Comparison of ENCODE assay signal across 8 mouse cellular contexts in genomic region chr19:44295741-44296140, GRCm38 (mm10). TPM values are rescaled to one million over a fixed set of nuclear protein-coding genes. Genes with fewer than 3 reads are reported as not detected.
DNase-seq lines count a peak whose midpoint lies in the region; ATAC-seq and TF ChIP-seq lines count a peak whose summit lies in the region.

No protein-coding gene starts in this region.

- ATAC-seq in hematopoietic stem cell, adult 5-6 weeks (replicated peaks in 1 of 2; ENCODE audit: insufficient read depth in 1 of 2, low FRiP score in 2 of 2, low TSS enrichment in 1 of 2, low read depth in 1 of 2, poor library complexity in 2 of 2, severe bottlenecking in 2 of 2), result peak; percentile 40 to 59; a peak in 3 of 4 replicates
- peak; percentile 13; the same call in 1 of the 2 replicates for ATAC-seq in lung, embryonic 16.5 days (ENCODE audit: low read depth)

- no peaks in the 10 kb centered on the region for H3K27me3 ChIP-seq in cerebellum, adult 2 months (ENCODE audit: control insufficient read depth, insufficient read depth, low read length)
- no peaks in the 10 kb centered on the region for H3K27me3 ChIP-seq in lung, embryonic 16.5 days (ENCODE audit: control insufficient read depth, insufficient read depth, low read depth, low read length)

- peak overlapping the region; percentile 73; the same call in 1 of the 2 replicates for H3K9ac ChIP-seq in ES-E14 (ENCODE audit: insufficient read depth, low read depth, low read length, poor library complexity, severe bottlenecking)
- peak overlapping the region; percentile 92 for H3K9ac ChIP-seq in lung, embryonic 16.5 days (ENCODE audit: low read length)

- no peak for TF ChIP-seq POLR2A in cerebellum, adult 2 months (IDR thresholded peaks at IDR 0.05; ENCODE audit: borderline replicate concordance, insufficient read depth, low read length)

- peaks cover 0 to 30% of the 10 kb centered on the region in 2 experiments; a peak in 3 of 4 replicates for H3K4me1 ChIP-seq in ES-E14 (ENCODE audit: control insufficient read depth in 2 of 2, insufficient read depth in 2 of 2, low read length in 2 of 2, poor library complexity in 1 of 2)
- peaks cover 36% of the 10 kb centered on the region for H3K4me1 ChIP-seq in cerebellum, adult 2 months (ENCODE audit: control insufficient read depth, insufficient read depth, low read length)
- H3K4me1 ChIP-seq in lung, embryonic 16.5 days (replicated peaks; ENCODE audit: control insufficient read depth, insufficient read depth, low read length), result peaks cover 63% of the 10 kb centered on the region

- no peaks in the 10 kb centered on the region for H3K9me3 ChIP-seq in ES-E14 (ENCODE audit: control insufficient read depth, insufficient read depth, low read depth, low read length)
- no peaks in the 10 kb centered on the region for H3K9me3 ChIP-seq in lung, embryonic 16.5 days (ENCODE audit: control insufficient read depth, low read length)

- H3K36me3 ChIP-seq in ES-E14 (ENCODE audit: control insufficient read depth, insufficient read depth, low read length, poor library complexity, severe bottlenecking), result peaks cover 59% of the 10 kb centered on the region
- H3K36me3 ChIP-seq in lung, embryonic 16.5 days (ENCODE audit: control insufficient read depth, insufficient read depth, low read length), result peaks cover 26% of the 10 kb centered on the region

- peak overlapping the region; percentile 96 for H3K4me2 ChIP-seq in lung, embryonic 16.5 days (ENCODE audit: low read depth, low read length)

- in situ Hi-C loops in ES-E14 (cut with MboI; ENCODE audit: low sequenced_read_pairs in 2 of 2, unreplicated experiment in 2 of 2), result loop anchor here in 1 of 2 experiments (5.0 kb wide), 1 partner anchor 48 kb away; no protein-coding TSS in a partner anchor

- TF ChIP-seq CTCF in cerebellum, adult 2 months (IDR thresholded peaks at IDR 0.05; ENCODE audit: borderline replicate concordance, insufficient read depth, low read depth, low read length), result peak; percentile 100

- WGBS in cerebellum, adult 2 months, result 2% methylated on average over 4 of the region's 4 CpGs
- 0% methylated on average over 4 of the region's 4 CpGs for WGBS in lung, embryonic 16.5 days

- H3K4me3 ChIP-seq in ES-E14 (ENCODE audit: insufficient read depth in 1 of 2, low read depth in 1 of 2, low read length in 2 of 2, poor library complexity in 1 of 2, severe bottlenecking in 1 of 2), result peak overlapping the region; percentile 94 to 98
- peak overlapping the region; percentile 93 for H3K4me3 ChIP-seq in cerebellum, adult 2 months (replicated peaks; ENCODE audit: insufficient read depth, low read depth, low read length)
- peak overlapping the region; percentile 84 for H3K4me3 ChIP-seq in lung, embryonic 16.5 days (ENCODE audit: low read length)

- no peak overlapping the region for H3K27ac ChIP-seq in ES-E14 (ENCODE audit: insufficient read depth, low read depth, low read length, poor library complexity, severe bottlenecking)
- no peak overlapping the region; the same call in 1 of the 2 replicates for H3K27ac ChIP-seq in cerebellum, adult 2 months (ENCODE audit: insufficient read depth, low read length)
- peak overlapping the region; percentile 83 for H3K27ac ChIP-seq in lung, embryonic 16.5 days (ENCODE audit: low read length)

- peak; percentile 75 for DNase-seq in ES-E14 (ENCODE audit: low read depth, low spot score)
- peak; percentile 87 to 92 for DNase-seq in cerebellum, adult 2 months
- DNase-seq in forelimb bud, embryonic 11.5 days (ENCODE audit: low read depth, low spot score), result peak; percentile 87
- DNase-seq in layer of hippocampus, adult 9-10 months (ENCODE audit: low spot score), result peak; percentile 89
- peak; percentile 74 for DNase-seq in ovary, adult 18-20 months (ENCODE audit: low spot score)
- peak; percentile 91 for DNase-seq in thymus, postnatal 0 days (ENCODE audit: low spot score)

TF ChIP-seq in ES-E14, 5 proteins besides CTCF, POLR2A, EP300 and RAD21:
- peak; percentile 54; the same call in 1 of the 2 replicates for TF ChIP-seq ZC3H11A (IDR thresholded peaks at IDR 0.05; ENCODE audit: borderline replicate concordance, low read depth, low read length)
- no peak for TF ChIP-seq ZNF384 (IDR thresholded peaks at IDR 0.05; ENCODE audit: low read depth, low read length)
- TF ChIP-seq HCFC1 (IDR thresholded peaks at IDR 0.05; ENCODE audit: borderline replicate concordance, insufficient read depth, low read length), result no peak
- TF ChIP-seq CHD2 (IDR thresholded peaks at IDR 0.05; ENCODE audit: low read depth, low read length), result no peak

RNA-seq across cellular contexts. Expression of gene Scd2, which starts 2.3 kb away (rescaled TPM):
- total RNA-seq in ES-E14 (2012; rRNA removed), result 284 and 303 TPM in 2 replicates
- polyA plus RNA-seq in cerebellum, adult 2 months (2012; rRNA removed), result 695 and 743 TPM in 2 replicates
- total RNA-seq in hematopoietic stem cell, adult 5-6 weeks (2017), result 126 and 150 TPM in 2 replicates
- 225 and 232 TPM in 2 replicates for polyA plus RNA-seq in lung, embryonic 16.5 days (2015; fragmentation: Nextera tagmentation; extraction: Ambion mirVana)
- 68.8 and 69.7 TPM in 2 replicates for polyA plus RNA-seq in thymus, postnatal 0 days (2015; fragmentation: Nextera tagmentation; extraction: Ambion mirVana)

RNA-seq across cellular contexts. Expression of gene Scd4, which starts 37.2 kb away (rescaled TPM):
- 0.13 TPM in 1 of 2 replicates, not detected in the other for total RNA-seq in ES-E14 (2012; rRNA removed)
- polyA plus RNA-seq in cerebellum, adult 2 months (2012; rRNA removed), result 0.18 and 0.22 TPM in 2 replicates
- 0.05 and 0.31 TPM in 2 replicates for total RNA-seq in hematopoietic stem cell, adult 5-6 weeks (2017)
- polyA plus RNA-seq in lung, embryonic 16.5 days (2015; fragmentation: Nextera tagmentation; extraction: Ambion mirVana), result 0.40 and 0.49 TPM in 2 replicates
- polyA plus RNA-seq in thymus, postnatal 0 days (2015; fragmentation: Nextera tagmentation; extraction: Ambion mirVana), result 0.18 TPM in 2 replicates
